11 mouse cellular contexts compared by ENCODE assay signal in the genomic region with DNA sequence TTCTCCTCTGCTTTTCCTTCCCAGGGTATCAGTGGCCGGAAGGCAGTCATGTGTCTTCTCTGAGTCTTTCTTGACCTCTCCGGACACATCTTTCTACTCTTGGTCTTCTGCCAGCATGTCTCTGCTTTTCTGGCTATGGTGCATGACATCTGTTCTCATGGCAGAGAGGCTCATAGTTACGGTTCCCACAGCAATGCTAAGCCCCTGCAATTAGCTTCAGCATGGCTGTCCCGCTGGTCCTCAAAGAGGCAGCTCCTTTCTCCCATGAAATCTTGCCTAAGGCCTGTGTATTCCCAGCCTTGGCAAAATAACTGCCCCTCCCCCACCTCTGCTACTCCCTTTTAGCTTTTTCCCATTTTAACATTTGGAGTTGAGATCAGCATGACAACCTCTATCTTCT.
DNase-seq lines count a peak whose midpoint lies in the region; ATAC-seq lines count a peak whose summit lies in the region.
"Had no signal": no experiment of that assay in that cellular context is flagged by ENCODE, and none has a peak within 500 bp of the region (broad histone marks: within the 10 kb centered on the region; RNA-seq: fewer than 3 reads in every experiment).

No protein-coding gene starts in this region.

- H3K36me3 ChIP-seq in kidney, embryonic 16.5 days (ENCODE audit: insufficient read depth, low read length): no peaks in the 10 kb centered on the region
- H3K36me3 ChIP-seq: limb, embryonic 15.5 days; neural tube, embryonic 12.5 days had no signal

- no peak overlapping the region for H3K27ac ChIP-seq in kidney, embryonic 16.5 days (ENCODE audit: low read length)
- H3K27ac ChIP-seq: limb, embryonic 15.5 days; neural tube, embryonic 12.5 days had no signal

- intact Hi-C loops in heart, postnatal 10 days (cut with DNase I): no loop called here

- ATAC-seq in kidney, embryonic 16.5 days (ENCODE audit: low FRiP score, low TSS enrichment): no peak
- ATAC-seq: intestine, embryonic 16.5 days had no signal

- H3K9me3 ChIP-seq in kidney, embryonic 16.5 days (ENCODE audit: low read length): no peaks in the 10 kb centered on the region
- H3K9me3 ChIP-seq: limb, embryonic 15.5 days; neural tube, embryonic 12.5 days had no signal

- 79% methylated on average over 4 of the region's 4 CpGs for WGBS in kidney, embryonic 16.5 days

- no peak overlapping the region for H3K9ac ChIP-seq in kidney, embryonic 16.5 days (replicated peaks; ENCODE audit: low read length)
- H3K9ac ChIP-seq: limb, embryonic 15.5 days; neural tube, embryonic 12.5 days had no signal

- H3K4me3 ChIP-seq in kidney, embryonic 16.5 days (ENCODE audit: low read length): no peak overlapping the region
- H3K4me3 ChIP-seq: limb, embryonic 15.5 days; neural tube, embryonic 12.5 days had no signal

- no peak overlapping the region for H3K4me2 ChIP-seq in kidney, embryonic 16.5 days (replicated peaks; ENCODE audit: low read depth, low read length)
- H3K4me2 ChIP-seq: limb, embryonic 15.5 days; neural tube, embryonic 12.5 days had no signal

- no peaks in the 10 kb centered on the region for H3K27me3 ChIP-seq in kidney, embryonic 16.5 days (ENCODE audit: insufficient read depth, low read length)
- H3K27me3 ChIP-seq: limb, embryonic 15.5 days; neural tube, embryonic 12.5 days had no signal

- H3K4me1 ChIP-seq in kidney, embryonic 16.5 days (ENCODE audit: insufficient read depth, low read length): no peaks in the 10 kb centered on the region
- H3K4me1 ChIP-seq: limb, embryonic 15.5 days; neural tube, embryonic 12.5 days had no signal

- DNase-seq in kidney, postnatal 10 days: peak; percentile 14
- DNase-seq in Muller cell, postnatal 12 days (ENCODE audit: inconsistent ontology term): peak; percentile 8
- peak; percentile 4 for DNase-seq in brain, adult 2 months (ENCODE audit: low read depth, low spot score)
- peak; percentile 44 to 53 for DNase-seq in heart, postnatal 10 days
- DNase-seq in adrenal gland, postnatal 10 days: no peak
- no peak for DNase-seq in urinary bladder, adult 18-20 months (ENCODE audit: low spot score in 2 of 2)
- DNase-seq in left cerebral cortex, adult 8-10 months (ENCODE audit: low spot score in 2 of 2): no peak

Comparison
In these comparisons a context has a peak if more than half of its experiments do, and no peak if none do; other contexts are left out.
1. DNase-seq: peak in kidney, postnatal 10 days (single experiment), Muller cell, postnatal 12 days (single experiment), brain, adult 2 months (single experiment) and heart, postnatal 10 days (2 of 2); none in adrenal gland, postnatal 10 days (single experiment), urinary bladder, adult 18-20 months (0 of 2) and left cerebral cortex, adult 8-10 months (0 of 2).